Mouse (Mus musculus) limb, embryonic 12.5 days (tissue): ENCODE measurements around the gene Dlx2. TPM values are rescaled to one million over a fixed set of nuclear protein-coding genes. Genes with fewer than 3 reads are reported as not detected.

Source experiments
- ATAC-seq: fragments of 200-750 bp; cut with Nextera tagmentation; 2 replicates; pipeline ENCODE4 v1.8.0; 2017; ENCODE audit warnings: low read depth, moderate TSS enrichment; ENCODE audit not compliant: insufficient number of reproducible peaks, insufficient read depth, low FRiP score, low TSS enrichment
- H3K27ac ChIP-seq: fragments of 300-500 bp; sonication (generic); 2 replicates; pipeline ENCODE4 v1.5.1; 2016; ENCODE audit warnings: mild to moderate bottlenecking, moderate library complexity
- H3K27me3 ChIP-seq: fragments of 300-500 bp; sonication (generic); 2 replicates; pipeline ENCODE4 v1.6.1; 2016; ENCODE audit warnings: mild to moderate bottlenecking, moderate library complexity
- H3K36me3 ChIP-seq: fragments of 300-500 bp; sonication (generic); 2 replicates; pipeline ENCODE4 v1.6.1; 2016; ENCODE audit warnings: mild to moderate bottlenecking, moderate library complexity
- H3K4me1 ChIP-seq: fragments of 300-500 bp; sonication (generic); replicated peaks from 2 replicates; pipeline ENCODE4 v1.6.1; 2016
- H3K4me2 ChIP-seq: fragments of 300-500 bp; sonication (generic); 2 replicates; pipeline ENCODE4 v1.6.1; 2016; ENCODE audit warnings: mild to moderate bottlenecking, moderate library complexity
- H3K4me3 ChIP-seq: fragments of 300-500 bp; sonication (generic); replicated peaks from 2 replicates; pipeline ENCODE4 v1.5.1; 2016; ENCODE audit warnings: mild to moderate bottlenecking
- H3K9ac ChIP-seq: fragments of 300-500 bp; sonication (generic); replicated peaks from 2 replicates; pipeline ENCODE4 v1.6.1; 2016; ENCODE audit warnings: mild to moderate bottlenecking, moderate library complexity
- H3K9me3 ChIP-seq: fragments of 300-500 bp; sonication (generic); 2 replicates; pipeline ENCODE4 v1.6.1; 2016; ENCODE audit warnings: mild to moderate bottlenecking, moderate library complexity
- WGBS: fragments of 180-500 bp; shearing (Covaris S2); methylation state at CpG from one replicate; pipeline ENCODE4 v1.1.7; 2016; 5-methylcytosine and 5-hydroxymethylcytosine counted together
- polyA plus RNA-seq: library from polyadenylated mRNA; unstranded; fragments of >200 nt; fragmentation: Nextera tagmentation; extraction: Ambion mirVana; gene quantifications from 2 replicates; pipeline ENCODE4 v1.2.1, GENCODE M21; 2016

The Dlx2 gene
- 6.0 and 7.0 TPM in 2 replicates for polyA plus RNA-seq

DNA sequence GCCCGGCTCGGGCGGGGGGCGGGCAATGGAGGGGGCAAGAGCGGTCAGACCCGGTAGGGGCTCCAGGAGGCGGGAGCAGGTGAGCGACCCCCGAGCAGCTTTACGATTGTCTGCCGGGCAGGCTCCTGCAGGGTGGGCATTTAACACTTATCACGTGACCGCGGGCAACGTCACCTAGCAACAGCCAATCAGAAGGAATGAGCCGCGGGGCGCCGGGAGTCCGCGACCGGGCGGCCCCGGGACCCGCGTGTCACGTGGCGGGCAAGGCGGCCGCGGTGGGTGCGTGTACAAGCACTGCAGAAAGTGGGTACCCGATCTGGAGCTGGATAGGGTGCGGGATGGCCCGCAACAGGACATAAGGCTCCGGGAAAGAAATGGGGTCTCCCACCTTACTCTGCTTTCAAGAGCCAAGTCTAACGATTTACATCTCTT lies at the start of gene Dlx2:
Dlx2 (minus strand) TSS at position 115 of the 432 bp plus-strand sequence.
- Histone ChIP-seq H3K9me3 (no peaks in the 10 kb centered on the region), H3K27ac (peak within 1 kb of the TSS; percentile 45; the same call in 1 of the 2 replicates), H3K27me3 (peaks cover 90% of the 10 kb centered on the region), H3K4me2 (peak within 1 kb of the TSS; percentile 99), H3K36me3 (no peaks in the 10 kb centered on the region), H3K9ac (peak within 1 kb of the TSS; percentile 44), H3K4me3 (peak within 1 kb of the TSS; percentile 56), H3K4me1 (peaks cover 48% of the 10 kb centered on the region)
- peak; percentile 37; the same call in 1 of the 2 replicates for ATAC-seq
- WGBS: under 1% methylated on average over 37 of the region's 37 CpGs

DNA sequence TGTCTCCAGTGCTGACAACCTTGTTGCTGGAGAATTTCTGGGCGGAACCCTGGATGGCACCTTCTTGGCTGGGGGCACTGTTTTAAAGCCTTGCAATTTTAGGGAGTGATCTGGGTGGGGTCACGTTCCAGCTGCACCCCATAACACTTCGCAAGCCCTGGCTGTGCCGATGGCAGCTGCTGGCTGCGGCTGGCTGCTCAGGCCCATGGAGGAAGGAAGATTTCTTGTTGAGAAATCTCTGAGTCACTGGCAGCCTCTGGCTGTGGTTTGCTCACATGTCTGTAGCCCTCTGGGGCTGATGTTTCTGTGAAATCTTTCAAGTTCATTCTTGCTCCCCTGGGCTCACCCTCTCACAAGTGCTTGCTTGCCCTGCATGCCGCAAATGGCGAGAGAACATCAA lies 47.9 kb upstream of the Dlx2 start:
- WGBS: 43% methylated on average over 7 of the region's 7 CpGs
- peak overlapping the region; percentile 23; the same call in 1 of the 2 replicates for H3K27ac ChIP-seq
- no peak overlapping the region; the same call in 1 of the 2 replicates for H3K9ac ChIP-seq

DNA sequence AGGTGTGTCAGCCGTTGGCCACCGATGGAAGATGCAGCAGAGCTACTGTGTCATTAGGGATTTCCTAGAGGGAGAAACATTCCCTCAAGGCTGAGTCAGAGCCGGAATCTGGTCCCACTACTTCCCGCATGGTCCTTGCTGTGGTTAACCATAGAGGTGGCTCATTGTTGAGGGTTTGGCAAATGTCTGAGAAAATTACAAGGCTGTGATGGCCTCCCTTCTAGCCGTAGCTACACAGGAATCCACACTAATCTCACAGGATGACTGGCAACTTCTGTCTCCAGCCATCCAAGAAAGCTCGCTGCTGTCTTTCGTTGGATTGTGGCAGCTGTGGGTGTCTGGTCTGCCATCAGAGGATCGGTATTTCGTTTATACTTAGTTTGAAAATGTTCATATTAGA lies 42.6 kb upstream of the Dlx2 start:
- Histone ChIP-seq H3K4me3 (no peak overlapping the region), H3K36me3 (no peaks in the 10 kb centered on the region), H3K27me3 (0 out of 2 replicates have a peak, but pooled peaks cover 4% of the 10 kb centered on the region), H3K4me1 (no peaks in the 10 kb centered on the region), H3K9ac (no peak overlapping the region), H3K4me2 (no peak overlapping the region), H3K27ac (no peak overlapping the region), H3K9me3 (no peaks in the 10 kb centered on the region)
- 90% methylated on average over 9 of the region's 9 CpGs for WGBS
- ATAC-seq: no peak

More for the DNA sequence above, 47.9 kb upstream of the Dlx2 start:
- H3K27me3 ChIP-seq: 0 out of 2 replicates have a peak, but pooled peaks cover 4% of the 10 kb centered on the region
- H3K4me3 ChIP-seq: no peak overlapping the region
- peaks cover 21% of the 10 kb centered on the region for H3K4me1 ChIP-seq
- H3K4me2 ChIP-seq: no peak overlapping the region
- no peaks in the 10 kb centered on the region for H3K36me3 ChIP-seq
- H3K9me3 ChIP-seq: no peaks in the 10 kb centered on the region
- ATAC-seq: no peak

DNA sequence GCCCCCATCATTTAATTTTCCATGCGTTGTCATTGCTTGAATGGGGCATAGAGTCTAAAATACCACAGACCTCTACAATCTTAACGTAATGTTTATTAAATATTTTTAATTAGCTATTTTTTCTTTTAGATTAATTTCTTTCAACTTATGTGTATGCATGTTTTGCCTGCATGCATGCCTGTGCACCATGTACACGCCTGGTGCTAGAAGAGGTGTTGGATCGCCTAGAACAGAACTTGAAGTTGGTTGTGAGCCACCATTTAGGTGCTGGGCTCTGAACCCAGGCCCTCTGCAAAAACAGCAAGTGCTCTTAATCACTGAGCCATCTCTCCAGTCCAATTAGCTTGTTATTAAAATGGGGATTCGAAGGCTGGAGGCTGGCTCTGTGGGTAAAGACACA lies 34.9 kb upstream of the Dlx2 start:
- Histone ChIP-seq H3K4me1 (peaks cover 4% of the 10 kb centered on the region), H3K27ac (no peak overlapping the region), H3K27me3 (peaks cover 17% of the 10 kb centered on the region), H3K9me3 (peaks cover 4% of the 10 kb centered on the region; the same call in 1 of the 2 replicates), H3K9ac (no peak overlapping the region), H3K4me3 (peak overlapping the region; percentile 60), H3K4me2 (peak overlapping the region; percentile 72), H3K36me3 (no peaks in the 10 kb centered on the region)
- WGBS: 58% methylated on average over 5 of the region's 5 CpGs
- ATAC-seq: no peak

DNA sequence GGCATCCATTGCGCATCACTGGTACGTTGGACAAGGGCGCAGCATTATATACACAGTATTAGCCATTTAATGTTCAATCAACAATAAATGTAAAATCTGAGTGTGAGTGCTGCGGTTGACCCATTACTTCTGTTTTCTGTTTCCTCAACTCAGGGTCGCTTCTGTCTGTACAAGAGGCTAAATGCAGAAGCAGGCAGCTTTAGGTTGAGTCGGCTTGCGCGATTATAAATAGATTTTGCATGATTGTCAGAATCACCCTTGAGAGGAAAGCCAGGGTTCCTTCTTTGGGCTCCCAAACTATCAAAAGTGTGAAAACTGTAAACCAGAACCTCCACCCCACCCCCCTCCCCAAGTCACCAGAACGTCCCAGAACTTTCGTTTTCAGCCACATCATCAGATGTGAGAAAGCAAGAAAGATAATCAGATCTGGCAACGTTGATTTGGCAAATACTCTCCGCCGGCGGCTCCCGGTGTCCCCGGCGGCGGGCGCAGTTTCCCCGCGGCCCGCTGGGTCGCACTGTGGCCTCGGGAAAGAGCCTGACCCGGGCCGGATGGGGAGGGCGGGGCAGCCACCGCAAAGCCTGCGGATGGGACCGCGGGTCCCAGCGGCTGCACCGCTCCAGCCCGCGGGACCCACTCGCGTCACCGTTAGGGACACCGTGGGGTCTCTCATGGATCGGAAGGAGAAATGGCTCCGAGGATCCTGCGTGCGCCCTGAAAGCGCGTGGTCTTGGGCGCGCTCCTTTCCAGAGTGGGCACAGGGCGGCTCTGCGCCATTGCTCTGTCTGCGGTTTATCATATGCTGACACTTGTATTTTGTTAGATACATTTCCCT lies 34.3 kb upstream of the Dlx2 start:
- H3K4me2 ChIP-seq: peak overlapping the region; percentile 72
- WGBS: 12% methylated on average over 50 of the region's 50 CpGs
- no peak overlapping the region for H3K27ac ChIP-seq
- peak overlapping the region; percentile 60 for H3K4me3 ChIP-seq
- H3K36me3 ChIP-seq: no peaks in the 10 kb centered on the region
- H3K4me1 ChIP-seq: peaks cover 4% of the 10 kb centered on the region
- ATAC-seq: peak; percentile 66; the same call in 1 of the 2 replicates
- H3K9me3 ChIP-seq: peaks cover 4% of the 10 kb centered on the region; the same call in 1 of the 2 replicates
- peaks cover 17% of the 10 kb centered on the region for H3K27me3 ChIP-seq
- peak overlapping the region; percentile 52 for H3K9ac ChIP-seq

DNA sequence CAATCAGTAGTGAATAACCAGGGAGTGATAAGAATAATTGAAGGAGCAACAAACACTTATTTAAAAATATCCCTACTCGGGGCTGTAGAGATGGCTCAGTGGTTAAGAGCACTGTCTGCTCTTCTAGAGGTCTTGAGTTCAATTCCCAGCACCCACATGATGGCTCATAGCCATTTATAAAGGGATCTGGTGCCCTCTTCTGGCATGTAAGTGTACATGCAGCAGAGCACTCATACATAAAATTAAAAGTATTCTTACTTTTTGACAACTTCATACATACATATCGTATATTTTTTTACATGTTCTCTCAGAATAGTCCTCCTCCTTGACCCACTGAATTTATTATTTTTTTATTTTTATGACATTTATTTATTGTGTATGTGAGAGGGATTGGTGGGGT lies 30.5 kb upstream of the Dlx2 start:
- Histone ChIP-seq H3K9me3 (peaks cover 4% of the 10 kb centered on the region; the same call in 1 of the 2 replicates), H3K4me3 (no peak overlapping the region), H3K27ac (no peak overlapping the region), H3K36me3 (no peaks in the 10 kb centered on the region), H3K27me3 (peaks cover 9% of the 10 kb centered on the region; the same call in 1 of the 2 replicates), H3K4me2 (no peak overlapping the region), H3K4me1 (peaks cover 19% of the 10 kb centered on the region), H3K9ac (no peak overlapping the region)
- WGBS: 91% methylated on average over 2 of the region's 2 CpGs
- ATAC-seq: no peak

DNA sequence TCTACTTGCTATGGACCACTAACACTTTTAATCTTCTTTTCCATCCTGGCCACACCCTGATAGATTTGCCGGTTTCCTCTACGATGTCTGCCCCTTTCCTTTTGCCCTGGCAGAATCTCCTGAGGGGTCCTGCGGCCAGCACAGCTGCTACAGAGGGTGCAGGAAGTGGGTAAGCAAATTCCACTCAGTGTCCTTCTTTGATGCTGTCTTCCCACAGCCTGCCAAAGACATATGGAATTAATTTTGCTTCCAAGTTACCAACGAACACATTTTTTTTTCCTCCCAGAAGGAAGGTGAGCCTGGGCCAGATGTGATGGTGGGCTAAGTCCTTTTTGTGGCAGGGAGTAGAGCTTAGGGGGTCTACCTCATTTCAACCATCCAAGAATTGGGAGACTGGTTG lies 27.2 kb upstream of the Dlx2 start:
- H3K9me3 ChIP-seq: peaks cover 4% of the 10 kb centered on the region; the same call in 1 of the 2 replicates
- ATAC-seq: no peak
- H3K27ac ChIP-seq: peak overlapping the region; percentile 31; the same call in 1 of the 2 replicates
- H3K4me1 ChIP-seq: peaks cover 15% of the 10 kb centered on the region
- H3K4me3 ChIP-seq: no peak overlapping the region
- WGBS: 14% methylated on average over 4 of the region's 4 CpGs
- no peaks in the 10 kb centered on the region for H3K27me3 ChIP-seq
- no peaks in the 10 kb centered on the region for H3K36me3 ChIP-seq
- peak overlapping the region; percentile 29 for H3K4me2 ChIP-seq
- H3K9ac ChIP-seq: no peak overlapping the region

DNA sequence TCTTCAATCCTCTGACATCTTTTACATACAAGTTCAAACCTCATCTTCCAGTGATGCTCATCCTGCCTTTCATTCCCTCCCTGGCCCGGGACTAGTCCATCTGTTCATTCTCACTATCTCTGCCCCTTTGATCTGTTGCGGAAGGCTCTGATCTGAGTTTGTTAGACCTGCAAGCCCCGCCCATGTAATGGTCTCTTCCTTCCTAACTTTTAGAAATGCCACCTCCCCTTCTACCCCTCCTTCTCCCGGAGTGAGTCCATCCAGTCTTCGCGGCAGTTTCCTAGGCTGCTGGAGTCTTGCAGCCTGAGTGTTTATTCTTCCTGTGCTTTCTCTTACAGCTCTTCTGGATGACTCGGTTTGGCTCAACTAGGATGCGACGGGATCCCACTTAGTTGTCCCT lies 19.9 kb upstream of the Dlx2 start:
- no peak overlapping the region for H3K9ac ChIP-seq
- H3K4me3 ChIP-seq: no peak overlapping the region
- H3K27me3 ChIP-seq: no peaks in the 10 kb centered on the region
- 76% methylated on average over 9 of the region's 9 CpGs for WGBS
- no peaks in the 10 kb centered on the region for H3K4me1 ChIP-seq
- no peak overlapping the region for H3K27ac ChIP-seq
- H3K36me3 ChIP-seq: no peaks in the 10 kb centered on the region
- H3K4me2 ChIP-seq: no peak overlapping the region
- ATAC-seq: no peak
- 0 out of 2 replicates have a peak, but pooled peaks cover 5% of the 10 kb centered on the region for H3K9me3 ChIP-seq

DNA sequence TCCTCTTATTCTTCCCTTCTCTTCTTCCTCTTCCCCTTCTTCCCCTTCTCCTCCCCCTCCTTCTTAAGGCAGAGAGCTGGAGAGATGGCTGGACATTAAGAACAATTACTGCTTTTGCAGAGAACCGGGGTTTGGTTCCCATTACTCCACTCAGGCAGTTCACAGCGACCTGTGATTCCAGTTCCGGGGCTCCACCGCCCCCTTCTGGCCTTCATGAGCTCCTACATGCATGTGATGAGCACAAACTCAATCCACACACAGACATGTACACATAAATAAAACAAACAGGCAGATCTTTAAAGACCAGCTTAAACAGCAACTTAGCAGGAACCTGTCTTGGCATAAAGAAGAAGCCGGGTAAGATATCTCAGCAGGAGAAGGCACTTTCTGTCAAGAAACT lies 9.5 kb upstream of the Dlx2 start:
- 73% methylated on average over 5 of the region's 5 CpGs for WGBS
- Histone ChIP-seq H3K9ac (no peak overlapping the region), H3K4me2 (no peak overlapping the region)

DNA sequence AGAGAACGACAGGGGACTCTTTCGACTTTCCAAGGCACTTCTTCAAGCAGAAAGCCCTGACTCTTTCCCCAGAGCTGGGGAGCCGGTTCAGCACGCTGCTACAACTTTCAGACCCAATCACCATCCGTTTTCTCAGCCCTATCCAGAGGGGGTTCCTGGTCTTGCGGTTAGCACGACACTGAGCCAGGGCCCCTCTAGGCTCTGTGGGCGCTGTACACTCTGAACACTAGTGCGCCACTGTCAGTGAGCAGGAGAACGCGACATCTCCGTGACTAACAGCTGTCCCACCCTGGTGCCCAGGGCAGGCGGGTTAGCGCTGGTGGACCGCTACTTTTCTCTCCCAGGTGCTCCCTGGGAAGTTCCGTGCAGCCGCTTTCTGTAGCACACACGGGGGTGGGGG lies 5.2 kb upstream of the Dlx2 start:
- H3K4me1 ChIP-seq: peaks cover 16% of the 10 kb centered on the region
- ATAC-seq: no peak
- H3K4me3 ChIP-seq: peak overlapping the region; percentile 23
- peaks cover 69% of the 10 kb centered on the region for H3K27me3 ChIP-seq
- H3K36me3 ChIP-seq: no peaks in the 10 kb centered on the region
- H3K9ac ChIP-seq: no peak overlapping the region; the same call in 1 of the 2 replicates
- H3K4me2 ChIP-seq: peak overlapping the region; percentile 45
- H3K9me3 ChIP-seq: no peaks in the 10 kb centered on the region
- no peak overlapping the region for H3K27ac ChIP-seq
- WGBS: under 1% methylated on average over 18 of the region's 18 CpGs

More for the DNA sequence above, 9.5 kb upstream of the Dlx2 start:
- no peaks in the 10 kb centered on the region for H3K36me3 ChIP-seq
- H3K27me3 ChIP-seq: peaks cover 36% of the 10 kb centered on the region
- peaks cover 13% of the 10 kb centered on the region; the same call in 1 of the 2 replicates for H3K9me3 ChIP-seq
- H3K27ac ChIP-seq: no peak overlapping the region
- no peak overlapping the region for H3K4me3 ChIP-seq
- H3K4me1 ChIP-seq: peaks cover 8% of the 10 kb centered on the region; the same call in 1 of the 2 replicates
- no peak for ATAC-seq

DNA sequence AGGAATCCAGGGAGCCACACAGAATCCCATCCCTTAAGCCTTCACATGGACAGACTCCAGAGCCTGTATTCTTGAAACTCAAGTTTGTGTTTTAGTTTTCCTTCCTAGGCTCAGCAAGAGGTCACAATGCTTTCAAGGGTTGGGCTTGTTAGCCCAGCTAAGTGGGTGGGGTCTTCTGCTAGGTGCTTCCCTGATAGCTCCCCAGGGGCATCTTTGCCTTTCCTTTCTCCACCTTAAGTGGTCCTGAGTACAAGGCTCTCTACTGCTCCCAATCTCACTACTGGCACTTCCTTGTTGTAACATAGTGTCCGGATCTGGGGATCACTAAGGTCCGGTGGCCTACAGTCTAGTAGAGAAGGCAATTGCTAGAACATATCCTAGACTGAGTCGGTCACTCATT lies 3.8 kb upstream of the Dlx2 start:
- H3K9me3 ChIP-seq: no peaks in the 10 kb centered on the region
- no peak for ATAC-seq
- WGBS: 27% methylated on average over 3 of the region's 3 CpGs
- H3K36me3 ChIP-seq: no peaks in the 10 kb centered on the region
- H3K9ac ChIP-seq: no peak overlapping the region
- H3K27ac ChIP-seq: no peak overlapping the region
- no peak overlapping the region for H3K4me2 ChIP-seq
- peaks cover 82% of the 10 kb centered on the region for H3K27me3 ChIP-seq
- H3K4me3 ChIP-seq: no peak overlapping the region
- H3K4me1 ChIP-seq: peaks cover 29% of the 10 kb centered on the region
